In the genomic region with DNA sequence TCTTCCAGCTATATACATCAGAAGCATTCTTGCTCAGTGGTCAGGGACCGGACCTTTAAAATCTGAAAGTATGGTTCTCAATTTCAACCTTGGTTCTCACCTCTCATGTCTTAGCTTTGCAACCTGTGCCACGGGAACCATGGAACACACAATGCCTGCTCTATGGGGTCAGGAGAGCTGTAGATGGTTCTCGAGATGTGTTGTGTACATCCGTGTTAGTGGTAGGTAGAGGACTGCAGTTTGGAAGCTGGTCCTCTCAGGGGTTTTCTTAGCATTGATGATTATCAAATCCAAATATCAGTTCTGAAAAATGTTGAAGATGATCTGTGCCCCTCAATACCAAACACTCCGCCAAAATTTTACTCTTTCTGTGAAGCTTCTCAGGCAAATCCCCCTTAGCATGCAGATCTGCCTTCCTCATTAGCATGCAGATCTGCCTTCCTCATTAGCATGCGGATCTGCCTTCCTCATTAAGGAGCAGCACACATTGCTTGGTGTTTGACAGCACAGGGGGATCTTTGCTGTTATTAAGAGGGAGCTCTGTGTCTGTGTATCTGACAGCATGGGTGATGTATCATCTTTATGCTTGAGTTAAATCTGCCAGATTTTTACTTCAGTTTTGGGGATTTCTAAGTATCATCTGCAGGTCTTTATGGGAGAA, we compare ENCODE assay signal across 26 mouse cellular contexts. TPM values are rescaled to one million over a fixed set of nuclear protein-coding genes. Genes with fewer than 3 reads are reported as not detected.
DNase-seq lines count a peak whose midpoint lies in the region; ATAC-seq lines count a peak whose summit lies in the region.
"Had no signal": no experiment of that assay in that cellular context is flagged by ENCODE, and none has a peak within 500 bp of the region (broad histone marks: within the 10 kb centered on the region; RNA-seq: fewer than 3 reads in every experiment).

No protein-coding gene starts in this region.

- no peaks in the 10 kb centered on the region for H3K27me3 ChIP-seq in neural tube, embryonic 12.5 days (replicated peaks)
- H3K27me3 ChIP-seq in forebrain, embryonic 14.5 days (replicated peaks; ENCODE audit: control insufficient read depth, insufficient read depth, low read length) = no peaks in the 10 kb centered on the region
- H3K27me3 ChIP-seq in hindbrain, embryonic 16.5 days (replicated peaks; ENCODE audit: control insufficient read depth, insufficient read depth, low read length) = no peaks in the 10 kb centered on the region
- no peaks in the 10 kb centered on the region for H3K27me3 ChIP-seq in neural tube, embryonic 13.5 days
- H3K27me3 ChIP-seq: stomach, embryonic 15.5 days had no signal

- no peak for DNase-seq in neural tube, embryonic 10.5 days (ENCODE audit: extremely low spot score, low spot score)
- DNase-seq in forebrain, embryonic 14.5 days (ENCODE audit: low spot score) = peak; percentile 90
- DNase-seq in gastrocnemius, postnatal 25 days = no peak
- no peak for DNase-seq in lung, postnatal 14 days
- DNase-seq: adrenal gland, postnatal 14 days; cerebellum, adult 9-11 months; heart, adult 11 months; liver; liver, postnatal 0 days; thymus, adult 2 months had no signal

- H3K4me1 ChIP-seq in neural tube, embryonic 12.5 days = no peaks in the 10 kb centered on the region
- H3K4me1 ChIP-seq in forebrain, embryonic 14.5 days (ENCODE audit: control insufficient read depth, insufficient read depth, low read length) = peaks cover 16% of the 10 kb centered on the region
- peaks cover 8% of the 10 kb centered on the region; the same call in 1 of the 2 replicates for H3K4me1 ChIP-seq in hindbrain, embryonic 16.5 days (ENCODE audit: control insufficient read depth, insufficient read depth, low read depth, low read length)
- H3K4me1 ChIP-seq in neural tube, embryonic 13.5 days (replicated peaks) = peaks cover 16% of the 10 kb centered on the region; the same call in 1 of the 2 replicates
- H3K4me1 ChIP-seq: stomach, embryonic 15.5 days had no signal

- peak; percentile 58; the same call in 1 of the 2 replicates for ATAC-seq in neural tube, embryonic 12.5 days (ENCODE audit: low FRiP score, low read depth)
- ATAC-seq in forebrain, embryonic 14.5 days = peak; percentile 96
- peak; percentile 72 for ATAC-seq in hindbrain, embryonic 16.5 days
- ATAC-seq in neural tube, embryonic 13.5 days (ENCODE audit: low read depth) = peak; percentile 90
- ATAC-seq in granulocyte monocyte progenitor cell, adult 5-6 weeks (replicated peaks; ENCODE audit: poor library complexity, severe bottlenecking) = no peak
- ATAC-seq: inflammation-experienced regulatory T-cells, adult 6 months; liver, postnatal 0 days had no signal

- H3K9me3 ChIP-seq in neural tube, embryonic 12.5 days = no peaks in the 10 kb centered on the region
- H3K9me3 ChIP-seq in forebrain, embryonic 14.5 days (replicated peaks; ENCODE audit: control insufficient read depth, low read length) = no peaks in the 10 kb centered on the region
- no peaks in the 10 kb centered on the region for H3K9me3 ChIP-seq in hindbrain, embryonic 16.5 days (ENCODE audit: control insufficient read depth, low read length)
- no peaks in the 10 kb centered on the region for H3K9me3 ChIP-seq in neural tube, embryonic 13.5 days
- H3K9me3 ChIP-seq: stomach, embryonic 15.5 days had no signal

- WGBS in neural tube, embryonic 12.5 days = 51% methylated on average over 6 of the region's 6 CpGs
- 27% methylated on average over 6 of the region's 6 CpGs for WGBS in forebrain, embryonic 14.5 days
- WGBS in hindbrain, embryonic 16.5 days = 40% methylated on average over 6 of the region's 6 CpGs
- 55% methylated on average over 6 of the region's 6 CpGs for WGBS in neural tube, embryonic 13.5 days

- H3K4me2 ChIP-seq in neural tube, embryonic 12.5 days (replicated peaks) = no peak overlapping the region
- H3K4me2 ChIP-seq in forebrain, embryonic 14.5 days (ENCODE audit: low read length) = peak overlapping the region; percentile 25; the same call in 1 of the 2 replicates
- H3K4me2 ChIP-seq in hindbrain, embryonic 16.5 days (ENCODE audit: low read length) = peak overlapping the region; percentile 11; the same call in 1 of the 2 replicates
- 0 out of 2 replicates have a peak overlapping the region, but pooled peaks have one; percentile 16 for H3K4me2 ChIP-seq in neural tube, embryonic 13.5 days
- H3K4me2 ChIP-seq: stomach, embryonic 15.5 days had no signal

- H3K27ac ChIP-seq in neural tube, embryonic 12.5 days = no peak overlapping the region
- peak overlapping the region; percentile 66 for H3K27ac ChIP-seq in forebrain, embryonic 14.5 days (ENCODE audit: low read depth, low read length)
- H3K27ac ChIP-seq in hindbrain, embryonic 16.5 days (ENCODE audit: low read depth, low read length) = no peak overlapping the region
- H3K27ac ChIP-seq in neural tube, embryonic 13.5 days (replicated peaks) = peak overlapping the region; percentile 39
- H3K27ac ChIP-seq: macrophage; stomach, embryonic 15.5 days had no signal

- H3K36me3 ChIP-seq in neural tube, embryonic 12.5 days = no peaks in the 10 kb centered on the region
- no peaks in the 10 kb centered on the region for H3K36me3 ChIP-seq in forebrain, embryonic 14.5 days (ENCODE audit: control insufficient read depth, insufficient read depth, low read length)
- H3K36me3 ChIP-seq in hindbrain, embryonic 16.5 days (ENCODE audit: control insufficient read depth, insufficient read depth, low read length) = no peaks in the 10 kb centered on the region
- no peaks in the 10 kb centered on the region for H3K36me3 ChIP-seq in neural tube, embryonic 13.5 days
- H3K36me3 ChIP-seq: stomach, embryonic 15.5 days had no signal

- no peak overlapping the region for H3K9ac ChIP-seq in neural tube, embryonic 12.5 days
- no peak overlapping the region for H3K9ac ChIP-seq in forebrain, embryonic 14.5 days (ENCODE audit: low read length)
- no peak overlapping the region for H3K9ac ChIP-seq in hindbrain, embryonic 16.5 days (ENCODE audit: low read depth, low read length)
- H3K9ac ChIP-seq in neural tube, embryonic 13.5 days = no peak overlapping the region
- H3K9ac ChIP-seq: liver, postnatal 0 days; stomach, embryonic 15.5 days had no signal

- no peak overlapping the region for H3K4me3 ChIP-seq in neural tube, embryonic 12.5 days
- no peak overlapping the region for H3K4me3 ChIP-seq in forebrain, embryonic 14.5 days (ENCODE audit: low read depth, low read length)
- no peak overlapping the region for H3K4me3 ChIP-seq in hindbrain, embryonic 16.5 days (ENCODE audit: low read length)
- no peak overlapping the region for H3K4me3 ChIP-seq in neural tube, embryonic 13.5 days
- H3K4me3 ChIP-seq: stomach, embryonic 15.5 days had no signal

RNA-seq across cellular contexts. Expression of a gene that starts 20.8 kb away (rescaled TPM):
- not detected in 2 replicates for polyA plus RNA-seq in neural tube, embryonic 12.5 days (2016; fragmentation: Nextera tagmentation; extraction: Ambion mirVana)
- polyA plus RNA-seq in forebrain, embryonic 14.5 days (2014; fragmentation: Nextera tagmentation; extraction: Ambion mirVana) = not detected in 2 replicates
- polyA plus RNA-seq in hindbrain, embryonic 16.5 days (2015; fragmentation: Nextera tagmentation; extraction: Ambion mirVana) = not detected in 2 replicates
- polyA plus RNA-seq in neural tube, embryonic 13.5 days (2015; fragmentation: Nextera tagmentation; extraction: Ambion mirVana) = not detected in 2 replicates
- not detected for total RNA-seq in gastrocnemius, postnatal 25 days (2021)
- not detected in 2 replicates for total RNA-seq in granulocyte monocyte progenitor cell, adult 5-6 weeks (2014; fragmentation: Nextera tagmentation)
- total RNA-seq in granulocyte monocyte progenitor cell, adult 5-6 weeks (2017) = not detected in 2 replicates
- total RNA-seq: adrenal gland, postnatal 14 days; gastrocnemius, adult 18-20 months; layer of hippocampus, postnatal 25 days; left cerebral cortex, postnatal 36 days; monocyte, adult 5-6 weeks had no signal
- polyA plus RNA-seq: embryonic facial prominence, embryonic 14.5 days; heart, postnatal 0 days; inflammation-experienced regulatory T-cells, adult 6 months; kidney, embryonic 14.5 days; liver, postnatal 0 days; macrophage had no signal

RNA-seq across cellular contexts. Expression of a gene that starts 21.3 kb away (rescaled TPM):
- not detected in 2 replicates for polyA plus RNA-seq in neural tube, embryonic 12.5 days (2016; fragmentation: Nextera tagmentation; extraction: Ambion mirVana)
- 0.22 TPM in 1 of 2 replicates, not detected in the other for polyA plus RNA-seq in forebrain, embryonic 14.5 days (2014; fragmentation: Nextera tagmentation; extraction: Ambion mirVana)
- not detected in 2 replicates for polyA plus RNA-seq in hindbrain, embryonic 16.5 days (2015; fragmentation: Nextera tagmentation; extraction: Ambion mirVana)
- polyA plus RNA-seq in neural tube, embryonic 13.5 days (2015; fragmentation: Nextera tagmentation; extraction: Ambion mirVana) = not detected in 2 replicates
- not detected for total RNA-seq in gastrocnemius, postnatal 25 days (2021)
- total RNA-seq in granulocyte monocyte progenitor cell, adult 5-6 weeks (2014; fragmentation: Nextera tagmentation) = not detected in 2 replicates
- not detected in 2 replicates for total RNA-seq in granulocyte monocyte progenitor cell, adult 5-6 weeks (2017)
- total RNA-seq: adrenal gland, postnatal 14 days; gastrocnemius, adult 18-20 months; left cerebral cortex, postnatal 36 days; monocyte, adult 5-6 weeks had no signal
- polyA plus RNA-seq: embryonic facial prominence, embryonic 14.5 days; inflammation-experienced regulatory T-cells, adult 6 months; kidney, embryonic 14.5 days; liver, postnatal 0 days; macrophage had no signal

RNA-seq across cellular contexts. Expression of a gene that starts 32.2 kb away (rescaled TPM):
- not detected in 2 replicates for polyA plus RNA-seq in neural tube, embryonic 12.5 days (2016; fragmentation: Nextera tagmentation; extraction: Ambion mirVana)
- not detected in 2 replicates for polyA plus RNA-seq in forebrain, embryonic 14.5 days (2014; fragmentation: Nextera tagmentation; extraction: Ambion mirVana)
- polyA plus RNA-seq in hindbrain, embryonic 16.5 days (2015; fragmentation: Nextera tagmentation; extraction: Ambion mirVana) = not detected in 2 replicates
- polyA plus RNA-seq in neural tube, embryonic 13.5 days (2015; fragmentation: Nextera tagmentation; extraction: Ambion mirVana) = not detected in 2 replicates
- total RNA-seq in gastrocnemius, postnatal 25 days (2021) = not detected
- total RNA-seq in granulocyte monocyte progenitor cell, adult 5-6 weeks (2014; fragmentation: Nextera tagmentation) = not detected in 2 replicates
- not detected in 2 replicates for total RNA-seq in granulocyte monocyte progenitor cell, adult 5-6 weeks (2017)
- total RNA-seq: adrenal gland, postnatal 14 days; gastrocnemius, adult 18-20 months; layer of hippocampus, postnatal 25 days; left cerebral cortex, postnatal 36 days; monocyte, adult 5-6 weeks had no signal
- polyA plus RNA-seq: embryonic facial prominence, embryonic 14.5 days; heart, postnatal 0 days; inflammation-experienced regulatory T-cells, adult 6 months; kidney, embryonic 14.5 days; large intestine, adult 2 months; liver, postnatal 0 days; macrophage; stomach, embryonic 15.5 days had no signal

RNA-seq across cellular contexts. Expression of a gene that starts 52.6 kb away (rescaled TPM):
- polyA plus RNA-seq in neural tube, embryonic 12.5 days (2016; fragmentation: Nextera tagmentation; extraction: Ambion mirVana) = not detected in 2 replicates
- polyA plus RNA-seq in forebrain, embryonic 14.5 days (2014; fragmentation: Nextera tagmentation; extraction: Ambion mirVana) = not detected in 2 replicates
- polyA plus RNA-seq in hindbrain, embryonic 16.5 days (2015; fragmentation: Nextera tagmentation; extraction: Ambion mirVana) = not detected in 2 replicates
- not detected in 2 replicates for polyA plus RNA-seq in neural tube, embryonic 13.5 days (2015; fragmentation: Nextera tagmentation; extraction: Ambion mirVana)
- total RNA-seq in gastrocnemius, postnatal 25 days (2021) = not detected
- not detected in 2 replicates for total RNA-seq in granulocyte monocyte progenitor cell, adult 5-6 weeks (2014; fragmentation: Nextera tagmentation)
- total RNA-seq in granulocyte monocyte progenitor cell, adult 5-6 weeks (2017) = not detected in 2 replicates
- total RNA-seq: adrenal gland, postnatal 14 days; gastrocnemius, adult 18-20 months; layer of hippocampus, postnatal 25 days; left cerebral cortex, postnatal 36 days; monocyte, adult 5-6 weeks had no signal
- polyA plus RNA-seq: embryonic facial prominence, embryonic 14.5 days; heart, postnatal 0 days; inflammation-experienced regulatory T-cells, adult 6 months; kidney, embryonic 14.5 days; large intestine, adult 2 months; liver, postnatal 0 days; macrophage; spleen, adult 2 months; stomach, embryonic 15.5 days; thymus, adult 2 months had no signal

Comparison
In these comparisons a context has a peak if more than half of its experiments do, and no peak if none do; other contexts are left out.
1. H3K27ac ChIP-seq: peak in forebrain, embryonic 14.5 days (single experiment) and neural tube, embryonic 13.5 days (single experiment); none in neural tube, embryonic 12.5 days (single experiment) and hindbrain, embryonic 16.5 days (single experiment).